Mouse (Mus musculus): ENCODE data around the gene Hivep1. TPM values are rescaled to one million over a fixed set of nuclear protein-coding genes. Genes with fewer than 3 reads are reported as not detected.

The Hivep1 gene
- total RNA-seq, 1 experiment, result 8.1 TPM

DNA sequence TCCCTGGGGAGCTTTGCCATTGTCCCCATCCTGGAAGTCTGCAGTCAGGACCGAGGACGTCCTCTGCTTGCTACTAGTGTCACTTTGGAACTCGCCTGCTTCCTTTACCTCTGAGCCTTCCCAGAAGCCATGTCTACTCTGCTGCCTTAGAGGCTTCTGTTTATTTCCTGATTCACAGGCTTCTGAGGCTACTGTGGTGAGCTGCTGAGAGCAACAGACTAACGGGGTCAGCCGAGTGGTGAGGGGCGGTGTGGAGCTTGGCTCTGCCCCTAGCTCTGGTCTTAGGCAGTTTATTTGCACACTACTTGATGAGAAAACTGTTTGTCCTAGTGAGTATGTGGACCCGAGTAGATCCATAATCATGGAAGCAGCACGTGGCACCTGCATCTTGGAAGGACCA lies 37.2 kb downstream of the Hivep1 start:
- Histone ChIP-seq H3K4me3 (ENCODE audit: insufficient read depth in 1 of 2, low read depth in 1 of 2, low read length in 2 of 2, poor library complexity in 1 of 2, severe bottlenecking in 1 of 2) (no peak overlapping the region), H3K9me3 (ENCODE audit: control insufficient read depth, insufficient read depth, low read depth, low read length) (no peaks in the 10 kb centered on the region), H3K9ac (ENCODE audit: insufficient read depth, low read depth, low read length, poor library complexity, severe bottlenecking) (no peak overlapping the region), H3K27ac (ENCODE audit: insufficient read depth, low read depth, low read length, poor library complexity, severe bottlenecking) (no peak overlapping the region), H3K36me3 (ENCODE audit: control insufficient read depth, insufficient read depth, low read length, poor library complexity, severe bottlenecking) (no peaks in the 10 kb centered on the region), H3K4me1 (ENCODE audit: control insufficient read depth in 2 of 2, insufficient read depth in 2 of 2, low read length in 2 of 2, poor library complexity in 1 of 2) (no peaks in the 10 kb centered on the region)
- TF ChIP-seq MAFK (IDR thresholded peaks at IDR 0.05; ENCODE audit: insufficient read depth, low read depth, low read length) (no peak), ZC3H11A (IDR thresholded peaks at IDR 0.05; ENCODE audit: borderline replicate concordance, low read depth, low read length) (no peak), CHD2 (IDR thresholded peaks at IDR 0.05; ENCODE audit: low read depth, low read length) (no peak), ZNF384 (IDR thresholded peaks at IDR 0.05; ENCODE audit: low read depth, low read length) (no peak), HCFC1 (IDR thresholded peaks at IDR 0.05; ENCODE audit: borderline replicate concordance, insufficient read depth, low read length) (no peak)
- in situ Hi-C loops (cut with MboI; ENCODE audit: low sequenced_read_pairs in 2 of 2, unreplicated experiment in 2 of 2), result no loop called here
- DNase-seq (ENCODE audit: low read depth, low spot score), result no peak

- in situ Hi-C loops (cut with MboI; ENCODE audit: low sequenced_read_pairs in 2 of 2, unreplicated experiment in 2 of 2), result no loop called here
- Histone ChIP-seq H3K9me3 (ENCODE audit: control insufficient read depth, insufficient read depth, low read depth, low read length) (no peaks in the 10 kb centered on the region), H3K4me1 (ENCODE audit: control insufficient read depth in 2 of 2, insufficient read depth in 2 of 2, low read length in 2 of 2, poor library complexity in 1 of 2) (no peaks in the 10 kb centered on the region), H3K9ac (ENCODE audit: insufficient read depth, low read depth, low read length, poor library complexity, severe bottlenecking) (no peak overlapping the region), H3K36me3 (ENCODE audit: control insufficient read depth, insufficient read depth, low read length, poor library complexity, severe bottlenecking) (no peaks in the 10 kb centered on the region), H3K27ac (ENCODE audit: insufficient read depth, low read depth, low read length, poor library complexity, severe bottlenecking) (no peak overlapping the region), H3K4me3 (ENCODE audit: insufficient read depth in 1 of 2, low read depth in 1 of 2, low read length in 2 of 2, poor library complexity in 1 of 2, severe bottlenecking in 1 of 2) (no peak overlapping the region)
- no peak for DNase-seq (ENCODE audit: low read depth, low spot score)
- no peak for TF ChIP-seq ZC3H11A (IDR thresholded peaks at IDR 0.05; ENCODE audit: borderline replicate concordance, low read depth, low read length)
- TF ChIP-seq MAFK (IDR thresholded peaks at IDR 0.05; ENCODE audit: insufficient read depth, low read depth, low read length), result no peak
- no peak for TF ChIP-seq ZNF384 (IDR thresholded peaks at IDR 0.05; ENCODE audit: low read depth, low read length)
- TF ChIP-seq CHD2 (IDR thresholded peaks at IDR 0.05; ENCODE audit: low read depth, low read length), result no peak
- no peak for TF ChIP-seq HCFC1 (IDR thresholded peaks at IDR 0.05; ENCODE audit: borderline replicate concordance, insufficient read depth, low read length)
Measured at GRCm38 (mm10) chr13:42090751-42091150, 38.9 kb downstream of the Hivep1 start.

GRCm38 (mm10) chr13:42092392-42093139 lies 40.7 kb downstream of the Hivep1 start:
- no peak overlapping the region for H3K4me3 ChIP-seq (ENCODE audit: insufficient read depth in 1 of 2, low read depth in 1 of 2, low read length in 2 of 2, poor library complexity in 1 of 2, severe bottlenecking in 1 of 2)
- in situ Hi-C loops (cut with MboI; ENCODE audit: low sequenced_read_pairs in 2 of 2, unreplicated experiment in 2 of 2), result no loop called here
- H3K4me1 ChIP-seq (ENCODE audit: control insufficient read depth in 2 of 2, insufficient read depth in 2 of 2, low read length in 2 of 2, poor library complexity in 1 of 2), result no peaks in the 10 kb centered on the region
- H3K9me3 ChIP-seq (ENCODE audit: control insufficient read depth, insufficient read depth, low read depth, low read length), result no peaks in the 10 kb centered on the region
- no peak for TF ChIP-seq ZNF384 (IDR thresholded peaks at IDR 0.05; ENCODE audit: low read depth, low read length)
- no peak for TF ChIP-seq CHD2 (IDR thresholded peaks at IDR 0.05; ENCODE audit: low read depth, low read length)
- no peak for TF ChIP-seq HCFC1 (IDR thresholded peaks at IDR 0.05; ENCODE audit: borderline replicate concordance, insufficient read depth, low read length)
- no peaks in the 10 kb centered on the region for H3K36me3 ChIP-seq (ENCODE audit: control insufficient read depth, insufficient read depth, low read length, poor library complexity, severe bottlenecking)
- no peak for DNase-seq (ENCODE audit: low read depth, low spot score)
- H3K9ac ChIP-seq (ENCODE audit: insufficient read depth, low read depth, low read length, poor library complexity, severe bottlenecking), result no peak overlapping the region
- no peak overlapping the region for H3K27ac ChIP-seq (ENCODE audit: insufficient read depth, low read depth, low read length, poor library complexity, severe bottlenecking)

- Histone ChIP-seq H3K9ac (ENCODE audit: insufficient read depth, low read depth, low read length, poor library complexity, severe bottlenecking) (no peak overlapping the region), H3K4me1 (ENCODE audit: control insufficient read depth in 2 of 2, insufficient read depth in 2 of 2, low read length in 2 of 2, poor library complexity in 1 of 2) (no peaks in the 10 kb centered on the region), H3K4me3 (ENCODE audit: insufficient read depth in 1 of 2, low read depth in 1 of 2, low read length in 2 of 2, poor library complexity in 1 of 2, severe bottlenecking in 1 of 2) (no peak overlapping the region), H3K27ac (ENCODE audit: insufficient read depth, low read depth, low read length, poor library complexity, severe bottlenecking) (no peak overlapping the region), H3K9me3 (ENCODE audit: control insufficient read depth, insufficient read depth, low read depth, low read length) (no peaks in the 10 kb centered on the region), H3K36me3 (ENCODE audit: control insufficient read depth, insufficient read depth, low read length, poor library complexity, severe bottlenecking) (no peaks in the 10 kb centered on the region)
- TF ChIP-seq HCFC1 (IDR thresholded peaks at IDR 0.05; ENCODE audit: borderline replicate concordance, insufficient read depth, low read length) (no peak), CHD2 (IDR thresholded peaks at IDR 0.05; ENCODE audit: low read depth, low read length) (no peak), ZNF384 (IDR thresholded peaks at IDR 0.05; ENCODE audit: low read depth, low read length) (no peak), ZC3H11A (IDR thresholded peaks at IDR 0.05; ENCODE audit: borderline replicate concordance, low read depth, low read length) (no peak), MAFK (IDR thresholded peaks at IDR 0.05; ENCODE audit: insufficient read depth, low read depth, low read length) (no peak)
- in situ Hi-C loops (cut with MboI; ENCODE audit: low sequenced_read_pairs in 2 of 2, unreplicated experiment in 2 of 2), result no loop called here
- DNase-seq (ENCODE audit: low read depth, low spot score), result no peak
Measured at GRCm38 (mm10) chr13:42093268-42094042, 41.6 kb downstream of the Hivep1 start.

Data from ES-E14 (cell line).